Mouse (Mus musculus): ENCODE data around the gene Tfrc. TPM values are rescaled to one million over a fixed set of nuclear protein-coding genes. Genes with fewer than 3 reads are reported as not detected.

Tfrc gene
- total and polyA plus RNA-seq, 3 experiments = 190 to 840 (median 358) TPM

- peaks cover 0 to 39% of the 10 kb centered on the region in 2 experiments for H3K36me3 ChIP-seq (replicated peaks in 1 of 2; ENCODE audit: control insufficient read depth in 1 of 2, insufficient read depth in 1 of 2, low read length in 1 of 2)
- no peak overlapping the region for H3K9ac ChIP-seq (ENCODE audit: insufficient read depth, low read depth)
- no peak for DNase-seq (ENCODE audit: extremely low read depth)
- H3K4me1 ChIP-seq (ENCODE audit: control insufficient read depth in 1 of 2, insufficient read depth in 2 of 2) = peaks cover 12 to 48% of the 10 kb centered on the region in 2 experiments
- no peak overlapping the region for H3K4me2 ChIP-seq (ENCODE audit: insufficient read depth, low read depth, poor library complexity, severe bottlenecking)
- TF ChIP-seq KAT2A (IDR thresholded peaks at IDR 0.05; ENCODE audit: insufficient replicate concordance, low read length) (no peak), ZKSCAN1 (IDR thresholded peaks at IDR 0.05; ENCODE audit: borderline replicate concordance, low read depth, low read length) (no peak), JUN (IDR thresholded peaks at IDR 0.05; ENCODE audit: insufficient read depth, low read depth, low read length) (no peak), CTCF (conservative IDR thresholded peaks at IDR 0.05 in 1 of 2, IDR thresholded peaks at IDR 0.05 in 1 of 2; ENCODE audit: low read depth in 2 of 2, low read length in 2 of 2) (no peak), ELF1 (IDR thresholded peaks at IDR 0.05; ENCODE audit: low read depth, low read length) (no peak), RCOR1 (conservative IDR thresholded peaks at IDR 0.05; ENCODE audit: low read depth, low read length) (no peak), SIN3A (IDR thresholded peaks at IDR 0.05; ENCODE audit: low read length) (no peak), MAZ (IDR thresholded peaks at IDR 0.05; ENCODE audit: low read depth, low read length) (no peak), RAD21 (IDR thresholded peaks at IDR 0.05; ENCODE audit: low read depth, low read length) (no peak), TCF12 (IDR thresholded peaks at IDR 0.05; ENCODE audit: low read depth, low read length) (no peak), SMC3 (IDR thresholded peaks at IDR 0.05; ENCODE audit: low read depth, low read length) (no peak), POLR2A (IDR thresholded peaks at IDR 0.05; ENCODE audit: low read depth, low read length) (no peak), MXI1 (IDR thresholded peaks at IDR 0.05; ENCODE audit: low read depth, low read length) (no peak), ZNF384 (IDR thresholded peaks at IDR 0.05; ENCODE audit: low read depth, low read length) (no peak)
- H3K27me3 ChIP-seq (replicated peaks) = no peaks in the 10 kb centered on the region
- no peak overlapping the region for H3K27ac ChIP-seq (ENCODE audit: insufficient read depth, low read depth)
- H3K4me3 ChIP-seq (replicated peaks in 1 of 3; ENCODE audit: low read depth in 2 of 3, low read length in 2 of 3, poor library complexity in 1 of 3) = no peak overlapping the region
- H3K79me2 ChIP-seq (replicated peaks; ENCODE audit: control insufficient read depth, extremely low read depth, insufficient read depth, poor library complexity, severe bottlenecking) = no peaks in the 10 kb centered on the region
- in situ Hi-C loops (cut with MboI; ENCODE audit: low pct_ligation_motif_present, low pct_unique_long_range_greater_than_20kb, low sequenced_read_pairs) (no loop called here), dilution Hi-C loops (cut with MboI; ENCODE audit: extremely low pct_ligation_motif_present, extremely low pct_unique_long_range_greater_than_20kb, low sequenced_read_pairs) (no loop called here)
- H3K9me3 ChIP-seq (replicated peaks; ENCODE audit: low read length) = no peaks in the 10 kb centered on the region
These were observed 51.4 kb downstream of the Tfrc start for GRCm38 (mm10) chr16:32660095-32660494.

- H3K4me1 ChIP-seq (ENCODE audit: control insufficient read depth in 1 of 2, insufficient read depth in 2 of 2) = peaks cover 17 to 55% of the 10 kb centered on the region in 2 experiments
- H3K9me3 ChIP-seq (replicated peaks; ENCODE audit: low read length) = no peaks in the 10 kb centered on the region
- peaks cover 0 to 43% of the 10 kb centered on the region in 2 experiments for H3K36me3 ChIP-seq (replicated peaks in 1 of 2; ENCODE audit: control insufficient read depth in 1 of 2, insufficient read depth in 1 of 2, low read length in 1 of 2)
- no peaks in the 10 kb centered on the region for H3K27me3 ChIP-seq (replicated peaks)
- H3K27ac ChIP-seq (ENCODE audit: insufficient read depth, low read depth) = no peak overlapping the region
- in situ Hi-C loops (cut with MboI; ENCODE audit: low pct_ligation_motif_present, low pct_unique_long_range_greater_than_20kb, low sequenced_read_pairs) (no loop called here), dilution Hi-C loops (cut with MboI; ENCODE audit: extremely low pct_ligation_motif_present, extremely low pct_unique_long_range_greater_than_20kb, low sequenced_read_pairs) (no loop called here)
- no peak overlapping the region for H3K4me3 ChIP-seq (replicated peaks in 1 of 3; ENCODE audit: low read depth in 2 of 3, low read length in 2 of 3, poor library complexity in 1 of 3)
- no peak overlapping the region for H3K9ac ChIP-seq (ENCODE audit: insufficient read depth, low read depth)
- DNase-seq (ENCODE audit: extremely low read depth) = no peak
- TF ChIP-seq NRF1 (IDR thresholded peaks at IDR 0.05; ENCODE audit: low read depth, low read length) (no peak), MAZ (IDR thresholded peaks at IDR 0.05; ENCODE audit: low read depth, low read length) (no peak)
- no peak overlapping the region for H3K4me2 ChIP-seq (ENCODE audit: insufficient read depth, low read depth, poor library complexity, severe bottlenecking)
- no peaks in the 10 kb centered on the region for H3K79me2 ChIP-seq (replicated peaks; ENCODE audit: control insufficient read depth, extremely low read depth, insufficient read depth, poor library complexity, severe bottlenecking)
These were observed 52.0 kb downstream of the Tfrc start for GRCm38 (mm10) chr16:32660557-32661321.
